Mouse (Mus musculus) large intestine, adult 2 months (tissue): Measurements from ENCODE around the gene Zfp446. TPM values are rescaled to one million over a fixed set of nuclear protein-coding genes. Genes with fewer than 3 reads are reported as not detected.

Experiments
- DNase-seq: peaks from one replicate; pipeline ENCODE4 v3.0.0-alpha.2; 2012; ENCODE audit warnings: low read depth, low spot score
- WGBS: fragments of 180-500 bp; shearing (Covaris S2); methylation state at CpG from one replicate; pipeline ENCODE4 v1.1.7; 2018; 5-methylcytosine and 5-hydroxymethylcytosine counted together
- polyA plus RNA-seq: library from polyadenylated mRNA; depleted of rRNA; stranded (reverse); fragments of >200 nt; gene quantifications from 2 replicates; pipeline ENCODE4 v1.2.3, GENCODE M21; 2012

Zfp446 gene
- polyA plus RNA-seq, 1 experiment, result 2.5 TPM

GRCm38 (mm10) chr7:12980291-12980690, 2.6 kb downstream of the Zfp446 start:
- 85% methylated on average over 7 of the region's 7 CpGs for WGBS
- no peak for DNase-seq

DNA sequence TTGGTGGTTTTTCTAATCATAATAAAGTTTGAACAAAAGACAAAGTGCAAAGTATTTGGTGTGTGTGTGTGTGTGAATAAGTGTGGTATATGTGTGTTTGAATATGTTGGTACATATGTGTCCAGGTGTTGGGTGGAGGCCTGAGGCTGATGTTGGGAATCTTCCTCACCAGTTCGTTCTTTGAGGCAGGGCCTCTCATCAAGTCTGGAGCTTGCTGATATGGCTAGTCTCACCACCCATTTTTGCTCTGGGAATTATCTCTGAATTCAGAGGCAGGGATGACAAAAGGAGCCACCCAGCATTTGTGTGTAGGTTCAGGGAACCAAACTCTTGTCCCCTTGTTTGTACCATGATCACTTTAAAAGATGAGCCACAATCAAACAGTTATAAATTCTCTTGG, 8.1 kb downstream of the Zfp446 start:
- 94% methylated on average over 1 of the region's 1 CpGs for WGBS
- DNase-seq, result no peak

DNA sequence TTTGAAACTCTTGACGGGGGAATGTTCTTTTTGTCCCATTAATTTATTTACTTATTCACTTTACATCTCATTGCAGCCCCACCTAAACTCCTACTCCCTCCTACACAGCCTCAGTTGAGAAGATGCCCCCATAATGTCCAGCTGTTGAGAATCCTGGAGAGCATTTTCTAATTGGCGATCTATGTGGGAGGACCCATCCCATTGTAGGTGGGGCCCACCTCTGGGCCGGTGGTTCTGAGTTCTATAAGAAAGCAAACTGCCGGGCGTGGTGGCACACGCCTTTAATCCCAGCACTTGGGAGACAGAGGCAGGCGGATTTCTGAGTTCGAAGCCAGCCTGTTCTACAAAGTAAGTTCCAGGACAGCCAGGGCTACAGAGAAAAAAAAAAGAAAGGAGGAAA, 9.3 kb downstream of the Zfp446 start:
- 74% methylated on average over 8 of the region's 8 CpGs for WGBS
- DNase-seq, result no peak

- WGBS, result 81% methylated on average over 8 of the region's 8 CpGs
- no peak for DNase-seq
Measured at GRCm38 (mm10) chr7:12987409-12988189, 10.0 kb downstream of the Zfp446 start.

DNA sequence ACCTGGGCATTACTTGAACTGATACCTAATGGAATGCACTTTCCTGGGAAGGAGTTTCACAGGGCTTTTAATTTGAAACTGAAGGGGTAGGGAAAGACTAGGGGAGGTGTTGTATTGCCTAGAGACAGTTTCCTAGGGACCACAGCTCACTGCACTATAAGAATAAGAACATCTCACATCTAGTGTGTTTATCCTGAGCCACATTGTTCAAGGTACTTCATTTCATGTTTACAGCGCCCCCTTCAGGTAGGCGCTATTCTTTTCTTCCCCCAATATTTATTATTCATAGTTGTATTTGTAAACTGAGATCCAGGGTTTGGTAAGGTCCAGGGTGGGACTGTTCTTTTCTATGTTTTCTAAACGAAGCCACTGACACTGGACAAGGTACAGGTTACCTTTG, 14.6 kb downstream of the Zfp446 start:
- 7% methylated on average over 3 of the region's 3 CpGs for WGBS
- no peak for DNase-seq

DNA sequence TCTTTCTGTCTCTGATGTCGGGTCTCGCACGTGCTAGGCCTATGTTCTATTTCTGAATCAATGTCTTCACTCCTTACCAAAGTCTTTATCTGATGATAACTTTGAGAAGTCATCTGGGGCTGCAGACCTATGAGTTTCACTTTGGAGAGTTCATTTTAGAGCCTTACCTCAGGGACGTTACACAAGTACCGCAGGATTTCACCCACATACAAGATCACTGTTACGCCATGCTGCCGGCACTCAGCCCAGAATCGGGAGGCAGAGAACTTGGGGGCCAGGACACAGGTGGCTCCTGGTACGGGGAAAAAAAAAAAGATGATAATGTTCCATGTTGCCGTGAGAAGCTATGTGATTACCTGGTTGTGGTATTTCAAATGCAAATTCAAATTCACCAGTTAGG, 15.5 kb downstream of the Zfp446 start:
- DNase-seq, result no peak
- WGBS, result 88% methylated on average over 10 of the region's 10 CpGs

- no peak for DNase-seq
Measured at GRCm38 (mm10) chr7:12995862-12996261, 18.2 kb downstream of the Zfp446 start.

GRCm38 (mm10) chr7:12997230-12997629, 19.6 kb downstream of the Zfp446 start:
- 69% methylated on average over 5 of the region's 5 CpGs for WGBS
- DNase-seq, result no peak

GRCm38 (mm10) chr7:12998053-12998452, 20.4 kb downstream of the Zfp446 start, which contains the start of gene Slc27a5:
TSS of gene Slc27a5 (minus strand) at chr7:12998192.
- no peak for DNase-seq

DNA sequence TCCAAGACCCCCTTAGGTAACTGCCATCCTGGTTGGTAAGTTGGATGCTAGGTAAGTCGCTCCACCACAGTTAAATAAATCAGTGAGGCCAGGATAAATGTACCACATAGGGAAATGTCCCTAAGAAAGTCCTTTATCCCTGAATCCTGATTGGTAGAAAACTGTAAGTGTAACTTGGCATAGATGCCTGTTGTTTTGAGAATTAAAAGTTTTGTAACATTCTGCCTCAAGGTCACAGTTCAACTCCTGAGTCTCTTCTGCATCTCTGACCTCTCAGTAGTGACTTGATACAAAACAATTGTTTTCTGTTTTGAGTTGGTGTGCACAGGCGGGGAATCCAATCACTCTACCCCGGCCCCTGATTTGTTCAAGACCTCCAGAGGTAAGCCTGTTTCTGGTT, 21.2 kb downstream of the Zfp446 start, which contains the start of gene Trim28:
TSS of gene Trim28 (plus strand) at position 264 of the 400 bp plus-strand sequence.
- no peak for DNase-seq
- WGBS, result 94% methylated on average over 3 of the region's 3 CpGs

More at GRCm38 (mm10) chr7:12998053-12998452, 20.4 kb downstream of the Zfp446 start, which contains the start of gene Slc27a5:
- 65% methylated on average over 5 of the region's 5 CpGs for WGBS

- no peak for DNase-seq
- 19% methylated on average over 1 of the region's 1 CpGs for WGBS
Measured at GRCm38 (mm10) chr7:13001584-13001983, 23.9 kb downstream of the Zfp446 start.

DNA sequence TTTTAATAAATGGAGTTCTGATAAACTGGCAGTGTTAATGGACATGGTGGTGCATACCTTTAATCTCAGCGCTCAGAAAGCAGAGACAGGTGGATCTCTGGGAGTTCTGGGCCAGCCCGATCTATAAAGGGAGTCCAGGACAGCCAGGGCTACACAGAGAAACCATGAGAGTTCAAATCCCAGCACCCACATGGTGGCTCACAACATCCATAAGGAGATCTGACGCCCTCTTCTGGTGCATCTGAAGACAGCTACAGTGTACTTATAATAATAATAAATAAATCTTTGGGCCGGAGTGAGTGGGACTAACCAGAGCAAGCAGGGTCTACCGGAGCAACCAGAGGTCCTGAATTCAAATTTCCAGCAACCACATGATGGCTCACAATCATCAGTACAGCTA, 25.7 kb downstream of the Zfp446 start:
- 82% methylated on average over 5 of the region's 5 CpGs for WGBS

DNA sequence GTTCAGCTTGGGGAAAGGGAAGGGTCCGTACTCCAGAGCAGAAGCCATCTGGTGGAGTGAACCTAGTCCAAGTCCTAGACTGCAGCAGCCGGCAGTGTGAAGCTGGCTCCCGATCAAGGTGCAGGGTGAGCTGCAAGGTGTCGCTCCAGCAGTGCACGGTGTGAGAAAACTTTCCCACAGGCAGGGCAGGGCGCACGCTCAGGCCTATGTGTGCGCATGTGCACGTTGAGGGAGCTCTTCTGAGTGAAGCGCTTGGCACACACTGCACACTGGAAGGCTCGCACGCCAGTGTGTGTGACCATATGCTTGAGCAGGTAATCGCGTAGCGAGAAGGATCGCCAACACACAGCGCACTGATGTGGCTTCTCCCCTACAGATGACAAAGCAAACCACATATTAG, 28.4 kb downstream of the Zfp446 start:
- WGBS, result 93% methylated on average over 17 of the region's 17 CpGs
- DNase-seq, result no peak

More for the DNA sequence above, 25.7 kb downstream of the Zfp446 start:
- DNase-seq, result no peak

GRCm38 (mm10) chr7:13006531-13006930, 28.9 kb downstream of the Zfp446 start:
- WGBS, result 93% methylated on average over 10 of the region's 10 CpGs
- DNase-seq, result no peak

GRCm38 (mm10) chr7:13007341-13008092, 29.9 kb downstream of the Zfp446 start:
- DNase-seq, result no peak
- WGBS, result 82% methylated on average over 57 of the region's 57 CpGs

- no peak for DNase-seq
- WGBS, result under 1% methylated on average over 42 of the region's 42 CpGs
Measured at GRCm38 (mm10) chr7:13009143-13010004, 31.7 kb downstream of the Zfp446 start.

DNA sequence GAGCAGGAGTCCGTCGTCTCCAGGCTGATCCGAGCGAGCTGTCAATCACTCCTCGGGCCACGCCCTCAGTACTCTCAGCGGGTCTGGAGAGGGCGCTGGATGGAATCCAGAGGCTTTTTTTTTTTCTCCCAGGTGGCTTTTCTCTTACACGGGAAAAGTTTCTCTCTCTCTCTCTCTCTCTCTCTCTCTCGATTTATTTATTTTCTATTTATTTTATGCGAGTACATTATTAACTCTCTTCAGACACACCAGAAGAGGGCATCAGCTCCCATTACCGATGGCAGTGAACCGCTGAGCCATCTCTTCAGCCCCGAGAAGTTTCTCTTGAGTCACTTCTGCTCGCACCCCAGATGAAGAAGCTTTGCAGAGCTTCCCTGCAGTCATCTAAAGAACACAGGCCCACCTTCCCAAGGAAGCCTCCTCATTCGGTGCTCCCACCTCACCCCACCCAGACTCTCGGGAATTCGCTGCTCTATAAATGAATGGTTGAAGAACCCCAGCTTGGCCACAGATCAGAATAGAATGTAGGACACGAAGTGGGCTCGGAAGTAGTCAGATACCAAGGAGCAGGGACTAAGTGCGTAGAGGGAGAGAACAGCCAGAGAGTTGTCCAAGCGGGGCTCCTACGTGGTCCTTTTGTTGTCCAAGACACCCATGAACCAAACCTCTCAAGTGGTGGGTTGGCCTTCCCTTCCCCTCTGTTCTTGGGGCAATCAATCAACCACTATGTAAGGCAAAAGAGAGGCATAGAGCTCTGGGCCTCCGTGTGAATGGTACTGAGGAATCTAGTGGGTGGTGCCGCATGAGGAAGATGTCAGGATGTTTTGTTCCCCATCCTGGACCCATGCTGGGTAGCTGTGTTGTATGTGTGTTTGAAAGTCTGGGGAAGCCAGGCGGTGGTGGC, 32.6 kb downstream of the Zfp446 start, which contains the start of gene Zbtb45:
TSS of gene Zbtb45 (minus strand) at position 30 of the 904 bp plus-strand sequence.
- DNase-seq, result no peak
- 14% methylated on average over 26 of the region's 26 CpGs for WGBS

GRCm38 (mm10) chr7:13013671-13014070, 36.0 kb downstream of the Zfp446 start:
- no peak for DNase-seq
- WGBS, result 41% methylated on average over 4 of the region's 4 CpGs
